Mouse (Mus musculus) myocyte (in vitro differentiated cells): ENCODE measurements at regions not wholly inside any gene's neighbourhood (a gene's known extent, or its start where the extent isn't known, plus 50 kb on each side); places are given as distances from the start of the nearest gene placed in this dataset.

Experiments used
- CEBPB ChIP-seq: IDR thresholded peaks from 2 replicates; pipeline ENCODE4 v1.6.1; 2011; ENCODE audit warnings: mild to moderate bottlenecking, moderate library complexity; ENCODE audit not compliant: poor library complexity, insufficient read depth, severe bottlenecking
- E2F4 ChIP-seq: IDR thresholded peaks from one replicate; pipeline ENCODE4 v1.6.1; 2011; ENCODE audit warnings: mild to moderate bottlenecking, control low read depth, moderate library complexity; ENCODE audit not compliant: insufficient read depth
- MAX ChIP-seq: IDR thresholded peaks from one replicate; pipeline ENCODE4 v1.6.1; 2011; ENCODE audit warnings: low read depth, mild to moderate bottlenecking, control low read depth
- MYOD1 ChIP-seq, 3 experiments: IDR thresholded peaks; one replicate each; pipeline ENCODE4 v1.6.1; 2011; ENCODE audit warnings: control low read depth in 2 of 3, low read depth in 2 of 3, mild to moderate bottlenecking in 2 of 3, moderate library complexity in 1 of 3; ENCODE audit not compliant: insufficient read length in 2 of 3, control insufficient read depth in 1 of 3
- MYOG ChIP-seq, 3 experiments: IDR thresholded peaks; one replicate each; pipeline ENCODE4 v1.6.1; 2011; ENCODE audit warnings: control low read depth in 2 of 3, low read depth in 2 of 3, mild to moderate bottlenecking in 2 of 3; ENCODE audit not compliant: insufficient read length in 2 of 3, control insufficient read depth in 1 of 3, insufficient read depth in 1 of 3
- POLR2A ChIP-seq: IDR thresholded peaks from one replicate; pipeline ENCODE4 v1.6.1; 2011; ENCODE audit warnings: low read depth, mild to moderate bottlenecking, control low read depth, moderate library complexity; ENCODE audit not compliant: insufficient read length
- POLR2AphosphoS2 ChIP-seq: IDR thresholded peaks from one replicate; pipeline ENCODE4 v1.6.1; 2011; ENCODE audit warnings: low read depth, control low read depth; ENCODE audit not compliant: insufficient read length
- REST ChIP-seq: IDR thresholded peaks from one replicate; pipeline ENCODE4 v1.6.1; 2011; ENCODE audit warnings: mild to moderate bottlenecking, control low read depth, moderate library complexity; ENCODE audit not compliant: insufficient read depth, insufficient read length
- SRF ChIP-seq: IDR thresholded peaks from one replicate; pipeline ENCODE4 v1.6.1; 2011; ENCODE audit warnings: low read depth; ENCODE audit not compliant: control insufficient read depth, insufficient read length
- TCF12 ChIP-seq: IDR thresholded peaks from one replicate; pipeline ENCODE4 v1.6.1; 2011; ENCODE audit warnings: mild to moderate bottlenecking, control low read depth; ENCODE audit not compliant: poor library complexity, insufficient read depth, severe bottlenecking
- TCF3 ChIP-seq: IDR thresholded peaks from one replicate; pipeline ENCODE4 v1.6.1; 2011; ENCODE audit warnings: low read depth, control low read depth; ENCODE audit not compliant: insufficient read length
- USF1 ChIP-seq: IDR thresholded peaks from one replicate; pipeline ENCODE4 v1.6.1; 2011; ENCODE audit warnings: low read depth, mild to moderate bottlenecking, control low read depth, moderate library complexity

- TF ChIP-seq E2F4 (no peak), POLR2A (no peak), MAX (no peak), REST (no peak), POLR2AphosphoS2 (no peak), MYOG (IDR thresholded peaks at IDR 0.05; ENCODE audit: control insufficient read depth in 1 of 3, insufficient read depth in 1 of 3, insufficient read length in 2 of 3, low read depth in 2 of 3) (no peak), USF1 (no peak), CEBPB (no peak), MYOD1 (IDR thresholded peaks at IDR 0.05; ENCODE audit: control insufficient read depth in 1 of 3, insufficient read length in 2 of 3, low read depth in 2 of 3) (no peak), TCF12 (no peak), SRF (no peak), TCF3 (no peak)
These were observed 178.6 kb upstream of the Palmd start for GRCm38 (mm10) chr3:117147414-117147813.
